Mouse (Mus musculus): ENCODE results near the gene Epha8.

Epha8 gene

GRCm38 (mm10) chr4:136956751-136957446 lies at the start of gene Epha8:
TSS of gene Epha8 (minus strand) at chr4:136956816.
- DNase-seq (ENCODE audit: low spot score in 2 of 2): no peak

- no peak for DNase-seq (ENCODE audit: low spot score in 2 of 2)
Observed at GRCm38 (mm10) chr4:137001825-137002224, 45.2 kb upstream of the Epha8 start.

- no peak for DNase-seq (ENCODE audit: low spot score in 2 of 2)
Observed at GRCm38 (mm10) chr4:137001020-137001419, 44.4 kb upstream of the Epha8 start.

GRCm38 (mm10) chr4:136998371-136998770 lies 41.8 kb upstream of the Epha8 start:
- no peak for DNase-seq (ENCODE audit: low spot score in 2 of 2)

GRCm38 (mm10) chr4:136997723-136998345 lies 41.2 kb upstream of the Epha8 start:
- no peak for DNase-seq (ENCODE audit: low spot score in 2 of 2)

- DNase-seq (ENCODE audit: low spot score in 2 of 2): no peak
Observed at GRCm38 (mm10) chr4:136996933-136997332, 40.3 kb upstream of the Epha8 start.

GRCm38 (mm10) chr4:136995361-136995760 lies 38.7 kb upstream of the Epha8 start:
- no peak for DNase-seq (ENCODE audit: low spot score in 2 of 2)

GRCm38 (mm10) chr4:136981993-136982695 lies 25.5 kb upstream of the Epha8 start:
- no peak for DNase-seq (ENCODE audit: low spot score in 2 of 2)

GRCm38 (mm10) chr4:136981347-136981746 lies 24.7 kb upstream of the Epha8 start:
- peak in 1 of 2 experiments; percentile 57 for DNase-seq (ENCODE audit: low spot score in 2 of 2)

GRCm38 (mm10) chr4:136980921-136981320 lies 24.3 kb upstream of the Epha8 start:
- no peak for DNase-seq (ENCODE audit: low spot score in 2 of 2)

- DNase-seq (ENCODE audit: low spot score in 2 of 2): no peak
Observed at GRCm38 (mm10) chr4:136977244-136977643, 20.6 kb upstream of the Epha8 start.

GRCm38 (mm10) chr4:136970939-136971338 lies 14.3 kb upstream of the Epha8 start:
- DNase-seq (ENCODE audit: low spot score in 2 of 2): no peak

- no peak for DNase-seq (ENCODE audit: low spot score in 2 of 2)
Observed at GRCm38 (mm10) chr4:136969503-136970276, 13.1 kb upstream of the Epha8 start.

GRCm38 (mm10) chr4:136969096-136969495 lies 12.5 kb upstream of the Epha8 start:
- no peak for DNase-seq (ENCODE audit: low spot score in 2 of 2)

- no peak for DNase-seq (ENCODE audit: low spot score in 2 of 2)
Observed at GRCm38 (mm10) chr4:136967511-136967910, 10.9 kb upstream of the Epha8 start.

- DNase-seq (ENCODE audit: low spot score in 2 of 2): no peak
Observed at GRCm38 (mm10) chr4:136966493-136967390, 10.1 kb upstream of the Epha8 start.

GRCm38 (mm10) chr4:136964990-136965421 lies 8.4 kb upstream of the Epha8 start:
- no peak for DNase-seq (ENCODE audit: low spot score in 2 of 2)

GRCm38 (mm10) chr4:136962447-136962846 lies 5.8 kb upstream of the Epha8 start:
- no peak for DNase-seq (ENCODE audit: low spot score in 2 of 2)

GRCm38 (mm10) chr4:136961642-136962285 lies 5.1 kb upstream of the Epha8 start:
- DNase-seq (ENCODE audit: low spot score in 2 of 2): no peak

GRCm38 (mm10) chr4:136960581-136960980 lies 4.0 kb upstream of the Epha8 start:
- no peak for DNase-seq (ENCODE audit: low spot score in 2 of 2)

Data from frontal cortex, postnatal 10 days (tissue).